Mouse (Mus musculus) CD4-positive naive resting alpha-beta T cell, adult 76 days (primary cell): ENCODE data around the gene Frmd4b. TPM values are rescaled to one million over a fixed set of nuclear protein-coding genes. Genes with fewer than 3 reads are reported as not detected.

Experiments
- total RNA-seq: library from RNA; stranded (reverse); gene quantifications from one replicate; pipeline ENCODE4 v1.2.4, GENCODE M21; 2023

The Frmd4b gene
- 7.1 TPM for total RNA-seq

GRCm38 (mm10) chr6:97617266-97617743 lies at the start of gene Frmd4b:
Frmd4b (minus strand) TSS chr6:97617541.

GRCm38 (mm10) chr6:97252711-97253221 lies 364.6 kb downstream of the Frmd4b start, which contains the start of gene Lmod3:
Lmod3 (minus strand) TSS chr6:97252759.

Other genes with a start within 250 kb of the Frmd4b start
- gene Mitf, start 189.5 kb upstream of the Frmd4b start, total RNA-seq = 2.6 TPM